Mouse (Mus musculus) neural tube, embryonic 14.5 days (tissue): ENCODE results near the gene Adra1b. TPM values are rescaled to one million over a fixed set of nuclear protein-coding genes. Genes with fewer than 3 reads are reported as not detected.

Experiments
- ATAC-seq: fragments of 200-750 bp; cut with Nextera tagmentation; 2 replicates; pipeline ENCODE4 v1.8.0; 2017; ENCODE audit warnings: low read depth, mild to moderate bottlenecking, moderate TSS enrichment, moderate library complexity
- H3K27ac ChIP-seq: fragments of 300-500 bp; sonication (generic); 2 replicates; pipeline ENCODE4 v1.5.1; 2014; ENCODE audit warnings: low read depth, mild to moderate bottlenecking, control low read depth, low read length, moderate library complexity, mixed read lengths
- H3K27me3 ChIP-seq: fragments of 300-500 bp; sonication (generic); 2 replicates; pipeline ENCODE4 v1.6.1; 2014; ENCODE audit warnings: low read length; ENCODE audit not compliant: control insufficient read depth, insufficient read depth
- H3K36me3 ChIP-seq: fragments of 300-500 bp; sonication (generic); 2 replicates; pipeline ENCODE4 v1.6.1; 2014; ENCODE audit warnings: low read length, mixed read lengths; ENCODE audit not compliant: control insufficient read depth, insufficient read depth
- H3K4me1 ChIP-seq: fragments of 300-500 bp; sonication (generic); 2 replicates; pipeline ENCODE4 v1.6.1; 2014; ENCODE audit warnings: low read length; ENCODE audit not compliant: control insufficient read depth, insufficient read depth
- H3K4me2 ChIP-seq: fragments of 300-500 bp; sonication (generic); 2 replicates; pipeline ENCODE4 v1.6.1; 2014; ENCODE audit warnings: mild to moderate bottlenecking, low read depth, low read length, control low read depth
- H3K4me3 ChIP-seq: fragments of 300-500 bp; sonication (generic); 2 replicates; pipeline ENCODE4 v1.5.1; 2014; ENCODE audit warnings: low read depth, low read length, control low read depth, mixed read lengths
- H3K9ac ChIP-seq: fragments of 300-500 bp; sonication (generic); replicated peaks from 2 replicates; pipeline ENCODE4 v1.6.1; 2014; ENCODE audit warnings: low read depth, mild to moderate bottlenecking, control low read depth, low read length, mixed read lengths
- H3K9me3 ChIP-seq: fragments of 300-500 bp; sonication (generic); 2 replicates; pipeline ENCODE4 v1.6.1; 2016; ENCODE audit warnings: low read length; ENCODE audit not compliant: control insufficient read depth
- WGBS: fragments of 180-500 bp; shearing (Covaris S2); extraction: QIAGEN DNeasy Blood & Tissue Kit; methylation state at CpG from one replicate; pipeline ENCODE4 v1.1.7; 2014; 5-methylcytosine and 5-hydroxymethylcytosine counted together
- polyA plus RNA-seq: library from polyadenylated mRNA; unstranded; fragments of >200 nt; fragmentation: Nextera tagmentation; extraction: Ambion mirVana; gene quantifications from 2 replicates; pipeline ENCODE4 v1.2.1, GENCODE M21; 2014

Gene Adra1b
- polyA plus RNA-seq, result 3.7 and 5.5 TPM in 2 replicates

DNA sequence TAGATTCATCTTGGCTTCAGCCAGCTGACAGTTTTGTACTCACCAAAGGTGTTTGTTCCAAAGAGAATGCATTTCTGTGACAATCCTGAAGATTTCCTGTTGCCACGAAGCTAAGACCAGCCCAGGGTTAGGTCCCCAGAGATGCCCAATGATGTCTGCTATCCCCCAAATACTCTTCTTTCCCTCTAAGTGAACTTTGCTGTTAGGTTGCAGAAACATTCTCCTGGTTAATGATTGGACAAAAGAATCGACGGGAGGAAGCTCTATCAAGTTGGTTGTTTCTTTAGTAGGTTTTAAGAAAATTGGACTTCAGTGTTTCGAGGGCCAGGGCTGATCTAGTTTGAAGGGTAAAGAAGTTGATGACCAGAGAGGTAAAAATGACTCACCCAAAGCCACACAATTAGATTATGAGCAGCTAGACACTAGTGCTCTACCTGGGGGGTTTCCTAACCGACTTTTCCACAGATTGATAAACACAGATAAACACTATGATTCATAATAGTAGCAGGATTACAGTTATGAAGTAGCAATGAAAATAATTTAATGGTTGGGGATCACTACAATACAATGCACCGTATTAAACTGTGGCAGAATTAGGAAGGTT, at the start of gene Adra1b:
Gene Adra1b, minus strand, starts transcription at position 160 of the 604 bp plus-strand sequence.
- WGBS, result 90% methylated on average over 6 of the region's 6 CpGs
- no peak within 1 kb of the TSS for H3K27ac ChIP-seq

DNA sequence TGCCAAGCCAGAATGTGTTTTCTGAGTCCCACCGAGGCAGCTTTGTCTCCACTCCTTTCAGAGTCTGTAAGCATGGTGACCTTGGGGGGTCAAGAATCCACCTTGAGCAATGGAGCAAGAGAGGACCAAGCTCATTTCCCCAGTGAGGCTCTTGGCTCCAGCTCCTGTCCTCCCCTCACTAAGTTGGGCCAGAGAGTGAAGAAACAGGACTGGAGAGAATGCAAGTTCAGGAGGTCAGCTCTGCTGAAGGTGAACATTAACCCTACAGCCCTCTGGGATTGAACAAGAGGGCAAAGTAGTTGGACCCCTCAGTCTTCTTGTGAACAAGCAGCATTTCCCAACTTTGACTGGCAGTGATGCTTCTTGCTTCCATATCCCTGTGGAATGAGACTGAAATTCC, 49.3 kb upstream of the Adra1b start:
- Histone ChIP-seq H3K9me3 (no peaks in the 10 kb centered on the region), H3K27me3 (no peaks in the 10 kb centered on the region), H3K27ac (no peak overlapping the region), H3K4me1 (no peaks in the 10 kb centered on the region), H3K9ac (no peak overlapping the region), H3K4me2 (no peak overlapping the region), H3K36me3 (no peaks in the 10 kb centered on the region), H3K4me3 (no peak overlapping the region)
- ATAC-seq, result no peak
- whole genome bisulfite sequencing, result 89% methylated on average over 1 of the region's 1 CpGs

More for the DNA sequence above, at the start of gene Adra1b:
- Histone ChIP-seq H3K4me3 (no peak within 1 kb of the TSS), H3K9me3 (no peaks in the 10 kb centered on the region), H3K4me1 (no peaks in the 10 kb centered on the region), H3K36me3 (no peaks in the 10 kb centered on the region), H3K4me2 (no peak within 1 kb of the TSS), H3K9ac (no peak within 1 kb of the TSS), H3K27me3 (no peaks in the 10 kb centered on the region)
- no peak for ATAC-seq

- H3K9me3 ChIP-seq, result no peaks in the 10 kb centered on the region
- no peak for ATAC-seq
Measured at GRCm38 (mm10) chr11:43943781-43944180, 42.8 kb upstream of the Adra1b start.

GRCm38 (mm10) chr11:43943167-43943566, 42.2 kb upstream of the Adra1b start:
- Histone ChIP-seq H3K27ac (no peak overlapping the region), H3K4me2 (no peak overlapping the region), H3K4me1 (no peaks in the 10 kb centered on the region), H3K9ac (no peak overlapping the region), H3K9me3 (no peaks in the 10 kb centered on the region), H3K4me3 (no peak overlapping the region), H3K27me3 (no peaks in the 10 kb centered on the region), H3K36me3 (no peaks in the 10 kb centered on the region)
- no peak for ATAC-seq
- 76% methylated on average over 1 of the region's 1 CpGs for WGBS

More at GRCm38 (mm10) chr11:43943781-43944180, 42.8 kb upstream of the Adra1b start:
- Histone ChIP-seq H3K36me3 (no peaks in the 10 kb centered on the region), H3K27ac (no peak overlapping the region), H3K4me3 (no peak overlapping the region), H3K27me3 (no peaks in the 10 kb centered on the region), H3K4me1 (no peaks in the 10 kb centered on the region), H3K9ac (no peak overlapping the region), H3K4me2 (no peak overlapping the region)
- WGBS, result 77% methylated on average over 2 of the region's 2 CpGs

DNA sequence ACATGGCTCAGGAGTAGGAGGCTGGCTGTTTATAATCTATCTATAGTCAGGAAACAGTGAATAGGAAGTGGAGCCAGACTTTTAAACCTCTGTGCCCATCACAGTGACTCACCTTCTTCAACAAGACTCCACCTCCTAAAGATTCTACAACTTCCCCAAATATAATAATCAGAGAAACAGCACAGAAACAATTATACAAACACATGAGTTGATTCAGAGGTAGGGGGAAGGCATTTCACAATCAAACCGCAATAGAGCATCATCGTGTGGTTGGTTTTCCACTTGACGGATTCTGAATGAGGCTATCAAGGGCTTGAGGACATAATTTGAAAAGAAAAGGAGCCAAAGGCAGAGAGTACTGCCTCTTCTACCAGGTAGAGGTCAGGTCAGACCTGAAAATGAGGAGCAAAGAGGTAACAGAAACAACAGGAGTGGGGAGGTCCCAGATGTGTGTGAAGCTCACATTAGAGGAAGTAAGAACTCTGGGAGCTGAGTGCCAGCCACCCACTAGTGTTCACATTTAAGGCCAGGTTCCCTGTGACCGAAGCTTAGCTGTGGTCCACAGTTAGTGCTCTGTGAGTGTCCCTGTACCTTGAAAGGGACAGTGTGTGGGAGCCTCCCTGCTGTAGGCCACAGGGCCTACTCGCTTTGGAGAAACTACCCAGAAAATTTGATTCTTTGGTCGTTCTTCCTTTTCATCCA, 39.6 kb upstream of the Adra1b start:
- Histone ChIP-seq H3K27ac (no peak overlapping the region), H3K4me1 (no peaks in the 10 kb centered on the region), H3K36me3 (no peaks in the 10 kb centered on the region), H3K9ac (no peak overlapping the region), H3K9me3 (no peaks in the 10 kb centered on the region), H3K27me3 (no peaks in the 10 kb centered on the region), H3K4me2 (no peak overlapping the region), H3K4me3 (no peak overlapping the region)
- no peak for ATAC-seq
- WGBS, result 90% methylated on average over 6 of the region's 6 CpGs

DNA sequence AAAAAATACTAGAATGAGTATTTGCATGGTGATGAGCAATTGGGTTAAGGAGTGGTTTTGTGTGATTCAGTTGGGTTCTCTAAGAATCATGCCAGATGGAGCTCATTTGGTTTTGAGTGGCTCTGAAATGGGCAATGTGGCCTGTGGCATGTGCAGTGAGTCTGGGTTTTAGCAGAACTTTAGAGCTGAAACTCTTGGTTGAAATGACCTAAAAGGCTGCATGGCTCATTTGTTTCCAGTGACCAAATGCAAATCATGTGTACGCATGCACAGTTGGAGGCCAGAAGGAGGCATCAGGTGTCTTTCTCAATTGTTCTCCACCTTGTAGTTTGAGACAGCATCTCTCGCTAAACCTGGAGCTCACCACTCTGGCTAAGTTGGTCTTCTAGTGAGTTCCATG, 35.0 kb upstream of the Adra1b start:
- 91% methylated on average over 2 of the region's 2 CpGs for WGBS
- no peak for ATAC-seq

DNA sequence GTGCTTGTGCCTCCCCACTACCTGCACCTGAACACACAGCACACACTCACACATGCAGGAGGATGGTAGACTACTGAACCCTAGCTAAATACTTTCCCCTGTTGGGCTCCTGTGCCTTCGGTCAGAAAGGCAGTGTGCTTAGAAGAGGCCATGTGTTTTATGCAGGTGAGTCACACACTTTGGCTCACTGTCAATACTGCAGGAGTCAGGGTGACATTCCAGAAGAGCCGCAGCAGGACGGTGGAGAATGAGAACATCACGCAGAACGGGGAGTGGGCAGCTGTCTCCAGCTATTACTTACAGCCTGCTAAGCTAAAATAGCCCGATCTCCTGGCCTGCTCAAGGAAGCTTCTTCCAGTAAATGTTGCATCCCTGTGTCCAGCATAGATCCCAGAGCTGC, 32.5 kb upstream of the Adra1b start:
- H3K36me3 ChIP-seq, result no peaks in the 10 kb centered on the region
- no peaks in the 10 kb centered on the region for H3K27me3 ChIP-seq
- no peak for ATAC-seq
- WGBS, result 81% methylated on average over 6 of the region's 6 CpGs
- no peaks in the 10 kb centered on the region for H3K4me1 ChIP-seq
- no peak overlapping the region for H3K4me2 ChIP-seq
- H3K4me3 ChIP-seq, result no peak overlapping the region
- no peaks in the 10 kb centered on the region for H3K9me3 ChIP-seq
- no peak overlapping the region for H3K9ac ChIP-seq
- H3K27ac ChIP-seq, result no peak overlapping the region

More for the DNA sequence above, 35.0 kb upstream of the Adra1b start:
- Histone ChIP-seq H3K4me2 (no peak overlapping the region), H3K4me3 (no peak overlapping the region), H3K9me3 (no peaks in the 10 kb centered on the region), H3K9ac (no peak overlapping the region), H3K27ac (no peak overlapping the region), H3K36me3 (no peaks in the 10 kb centered on the region), H3K4me1 (no peaks in the 10 kb centered on the region), H3K27me3 (no peaks in the 10 kb centered on the region)

- 90% methylated on average over 4 of the region's 4 CpGs for WGBS
Measured at GRCm38 (mm10) chr11:43933000-43933399, 32.0 kb upstream of the Adra1b start.

GRCm38 (mm10) chr11:43930191-43930590, 29.2 kb upstream of the Adra1b start:
- H3K27ac ChIP-seq, result no peak overlapping the region
- no peaks in the 10 kb centered on the region for H3K36me3 ChIP-seq
- no peak for ATAC-seq
- H3K4me1 ChIP-seq, result no peaks in the 10 kb centered on the region
- no peak overlapping the region for H3K4me3 ChIP-seq
- no peaks in the 10 kb centered on the region for H3K27me3 ChIP-seq
- H3K9ac ChIP-seq, result no peak overlapping the region
- H3K4me2 ChIP-seq, result no peak overlapping the region
- no peaks in the 10 kb centered on the region for H3K9me3 ChIP-seq
- 94% methylated on average over 2 of the region's 2 CpGs for WGBS

More at GRCm38 (mm10) chr11:43933000-43933399, 32.0 kb upstream of the Adra1b start:
- Histone ChIP-seq H3K9ac (no peak overlapping the region), H3K27me3 (no peaks in the 10 kb centered on the region), H3K36me3 (no peaks in the 10 kb centered on the region), H3K9me3 (no peaks in the 10 kb centered on the region), H3K4me2 (no peak overlapping the region), H3K27ac (no peak overlapping the region), H3K4me3 (no peak overlapping the region), H3K4me1 (no peaks in the 10 kb centered on the region)
- no peak for ATAC-seq
